Mouse (Mus musculus) adrenal gland, adult 10 weeks (tissue): ENCODE measurements around the gene Cntrob. TPM values are rescaled to one million over a fixed set of nuclear protein-coding genes. Genes with fewer than 3 reads are reported as not detected.

Experiments used
- polyA plus RNA-seq: library from polyadenylated mRNA; stranded (reverse); fragments of 350-450 nt; fragmentation: Illumina TruSeq; extraction: RNeasy Lipid Tissue Mini Kit (QIAGEN cat#74804); gene quantifications from one replicate; pipeline ENCODE4 v1.2.3, GENCODE M21; 2014; ENCODE audit warnings: low read depth, low replicate concordance

Gene Cntrob
- polyA plus RNA-seq, result 1.8 TPM

GRCm38 (mm10) chr11:69323667-69324111, at the start of gene Cntrob, which contains the start of gene Trappc1:
Cntrob (minus strand) TSS chr11:69323775.
Trappc1 (plus strand) TSS chr11:69323980.

GRCm38 (mm10) chr11:69369215-69369989, 45.8 kb upstream of the Cntrob start, which contains the start of gene Chd3:
Chd3 (minus strand) TSS chr11:69369406.

GRCm38 (mm10) chr11:69340161-69341131, 16.9 kb upstream of the Cntrob start, which contains the start of gene Rnf227:
Rnf227 (plus strand) TSS chr11:69340461.

GRCm38 (mm10) chr11:69325628-69326407, 2.2 kb upstream of the Cntrob start, which contains the start of gene Kcnab3:
Kcnab3 (plus strand) TSS chr11:69326258.

Other genes starting within 250 kb of the Cntrob start
- gene Vamp2, start 235.3 kb downstream of the Cntrob start, polyA plus RNA-seq, result 120 TPM
- 0.58 TPM for gene Per1, start 228.6 kb downstream of the Cntrob start, polyA plus RNA-seq
- not detected for gene Hes7, start 203.4 kb downstream of the Cntrob start, polyA plus RNA-seq
- gene 9130213A22Rik, start 201.2 kb downstream of the Cntrob start, polyA plus RNA-seq, result not detected
- 0.17 TPM for gene Aloxe3, start 197.9 kb downstream of the Cntrob start, polyA plus RNA-seq
- not detected for gene Alox12b, start 166.8 kb downstream of the Cntrob start, polyA plus RNA-seq
- not detected for gene Alox8, start 125.9 kb downstream of the Cntrob start, polyA plus RNA-seq
- gene Gucy2e, start 86.7 kb downstream of the Cntrob start, polyA plus RNA-seq, result not detected
- 58.0 TPM for gene Trappc1, start 205 bp upstream of the Cntrob start, polyA plus RNA-seq
- gene Kcnab3, start 2.5 kb upstream of the Cntrob start, polyA plus RNA-seq, result 14.0 TPM
- gene Rnf227, start 16.7 kb upstream of the Cntrob start, polyA plus RNA-seq, result 15.8 TPM
- gene Chd3, start 45.6 kb upstream of the Cntrob start, polyA plus RNA-seq, result 10.1 TPM
- gene Naa38, start 71.7 kb upstream of the Cntrob start, polyA plus RNA-seq, result 7.9 TPM
- 62.7 TPM for gene Cyb5d1, start 71.9 kb upstream of the Cntrob start, polyA plus RNA-seq
- gene Tmem88, start 74.5 kb upstream of the Cntrob start, polyA plus RNA-seq, result 1.5 TPM
- 3.8 TPM for gene Kdm6b, start 89.9 kb upstream of the Cntrob start, polyA plus RNA-seq
- gene Dnah2, start 225.3 kb upstream of the Cntrob start, polyA plus RNA-seq, result not detected
- gene Efnb3, start 236.4 kb upstream of the Cntrob start, polyA plus RNA-seq, result 0.29 TPM